Mouse (Mus musculus) heart, embryonic 12.5 days (tissue): ENCODE measurements around the gene Map4k3. TPM values are rescaled to one million over a fixed set of nuclear protein-coding genes. Genes with fewer than 3 reads are reported as not detected.

Source experiments
- ATAC-seq: fragments of 200-750 bp; cut with Nextera tagmentation; 2 replicates; pipeline ENCODE4 v1.8.0; 2017; ENCODE audit warnings: moderate TSS enrichment, moderate library complexity; ENCODE audit not compliant: insufficient number of reproducible peaks, low FRiP score
- H3K27ac ChIP-seq: fragments of 300-500 bp; sonication (generic); 2 replicates; pipeline ENCODE4 v1.5.1; 2016; ENCODE audit warnings: mild to moderate bottlenecking, moderate library complexity; ENCODE audit not compliant: poor library complexity, severe bottlenecking
- H3K27me3 ChIP-seq: fragments of 300-500 bp; sonication (generic); replicated peaks from 2 replicates; pipeline ENCODE4 v1.6.1; 2016; ENCODE audit warnings: mild to moderate bottlenecking, moderate library complexity
- H3K36me3 ChIP-seq: fragments of 300-500 bp; sonication (generic); 2 replicates; pipeline ENCODE4 v1.6.1; 2016; ENCODE audit warnings: mild to moderate bottlenecking, moderate library complexity
- H3K4me1 ChIP-seq: fragments of 300-500 bp; sonication (generic); replicated peaks from 2 replicates; pipeline ENCODE4 v1.6.1; 2016; ENCODE audit warnings: mild to moderate bottlenecking
- H3K4me2 ChIP-seq: fragments of 300-500 bp; sonication (generic); 2 replicates; pipeline ENCODE4 v1.6.1; 2016; ENCODE audit warnings: mild to moderate bottlenecking, moderate library complexity
- H3K4me3 ChIP-seq: fragments of 300-500 bp; sonication (generic); 2 replicates; pipeline ENCODE4 v1.5.1; 2016; ENCODE audit warnings: mild to moderate bottlenecking
- H3K9ac ChIP-seq: fragments of 300-500 bp; sonication (generic); 2 replicates; pipeline ENCODE4 v1.6.1; 2016; ENCODE audit warnings: mild to moderate bottlenecking, moderate library complexity
- H3K9me3 ChIP-seq: fragments of 300-500 bp; sonication (generic); replicated peaks from 2 replicates; pipeline ENCODE4 v1.6.1; 2016; ENCODE audit warnings: mild to moderate bottlenecking, moderate library complexity
- WGBS: fragments of 180-500 bp; shearing (Covaris S2); methylation state at CpG from one replicate; pipeline ENCODE4 v1.1.7; 2016; 5-methylcytosine and 5-hydroxymethylcytosine counted together
- polyA plus RNA-seq: library from polyadenylated mRNA; unstranded; fragments of >200 nt; fragmentation: Nextera tagmentation; extraction: Ambion mirVana; gene quantifications from 2 replicates; pipeline ENCODE4 v1.2.1, GENCODE M21; 2016

Map4k3 gene
- polyA plus RNA-seq, 1 experiment from 2014 or later, result 25.8 TPM

- peak overlapping the region; percentile 43; the same call in 1 of the 2 replicates for H3K27ac ChIP-seq
- no peak overlapping the region for H3K9ac ChIP-seq
- peaks cover 5% of the 10 kb centered on the region; the same call in 1 of the 2 replicates for H3K36me3 ChIP-seq
- peak overlapping the region; percentile 66 for H3K4me2 ChIP-seq
- peak; percentile 27; the same call in 1 of the 2 replicates for ATAC-seq
- peaks cover 3% of the 10 kb centered on the region; the same call in 1 of the 2 replicates for H3K9me3 ChIP-seq
- H3K4me3 ChIP-seq, result peak overlapping the region; percentile 89; the same call in 1 of the 2 replicates
- H3K4me1 ChIP-seq, result peaks cover 40% of the 10 kb centered on the region
- WGBS, result 14% methylated on average over 9 of the region's 9 CpGs
- H3K27me3 ChIP-seq, result no peaks in the 10 kb centered on the region
Measured at GRCm38 (mm10) chr17:80729080-80729749, 930 bp upstream of the Map4k3 start.

GRCm38 (mm10) chr17:80727341-80727951 is 839 bp downstream of the Map4k3 start:
- H3K27me3 ChIP-seq, result no peaks in the 10 kb centered on the region
- peak; percentile 54 for ATAC-seq
- peak overlapping the region; percentile 97 for H3K9ac ChIP-seq
- H3K4me3 ChIP-seq, result peak overlapping the region; percentile 89
- peak overlapping the region; percentile 66 for H3K4me2 ChIP-seq
- under 1% methylated on average over 53 of the region's 54 CpGs for WGBS
- peaks cover 52% of the 10 kb centered on the region for H3K4me1 ChIP-seq
- H3K27ac ChIP-seq, result peak overlapping the region; percentile 98
- H3K36me3 ChIP-seq, result peaks cover 5% of the 10 kb centered on the region; the same call in 1 of the 2 replicates
- peaks cover 3% of the 10 kb centered on the region; the same call in 1 of the 2 replicates for H3K9me3 ChIP-seq

- H3K27ac ChIP-seq, result peak overlapping the region; percentile 73
- 13% methylated on average over 8 of the region's 8 CpGs for WGBS
Measured at GRCm38 (mm10) chr17:80726821-80727220, 1.5 kb downstream of the Map4k3 start.

GRCm38 (mm10) chr17:80723092-80723491 is 5.2 kb downstream of the Map4k3 start:
- Histone ChIP-seq H3K27ac (no peak overlapping the region), H3K4me3 (no peak overlapping the region), H3K9ac (no peak overlapping the region), H3K9me3 (peaks cover 3% of the 10 kb centered on the region; the same call in 1 of the 2 replicates), H3K36me3 (peaks cover 5% of the 10 kb centered on the region; the same call in 1 of the 2 replicates), H3K27me3 (no peaks in the 10 kb centered on the region), H3K4me1 (peaks cover 71% of the 10 kb centered on the region), H3K4me2 (no peak overlapping the region)
- no peak for ATAC-seq
- WGBS, result 80% methylated on average over 6 of the region's 6 CpGs

More at GRCm38 (mm10) chr17:80726821-80727220, 1.5 kb downstream of the Map4k3 start:
- Histone ChIP-seq H3K9me3 (peaks cover 3% of the 10 kb centered on the region; the same call in 1 of the 2 replicates), H3K36me3 (peaks cover 5% of the 10 kb centered on the region; the same call in 1 of the 2 replicates), H3K27me3 (no peaks in the 10 kb centered on the region), H3K4me2 (peak overlapping the region; percentile 66), H3K4me3 (peak overlapping the region; percentile 89), H3K4me1 (peaks cover 54% of the 10 kb centered on the region), H3K9ac (peak overlapping the region; percentile 97)
- ATAC-seq, result no peak

GRCm38 (mm10) chr17:80721670-80722069 is 6.6 kb downstream of the Map4k3 start:
- Histone ChIP-seq H3K27ac (no peak overlapping the region), H3K4me2 (no peak overlapping the region)

GRCm38 (mm10) chr17:80719309-80719708 is 9.0 kb downstream of the Map4k3 start:
- WGBS, result 88% methylated on average over 5 of the region's 5 CpGs
- H3K27ac ChIP-seq, result no peak overlapping the region
- H3K4me2 ChIP-seq, result no peak overlapping the region
- H3K4me1 ChIP-seq, result peaks cover 48% of the 10 kb centered on the region
- H3K9me3 ChIP-seq, result no peaks in the 10 kb centered on the region
- no peaks in the 10 kb centered on the region for H3K27me3 ChIP-seq
- ATAC-seq, result no peak
- H3K36me3 ChIP-seq, result no peaks in the 10 kb centered on the region
- H3K9ac ChIP-seq, result no peak overlapping the region
- H3K4me3 ChIP-seq, result no peak overlapping the region

More at GRCm38 (mm10) chr17:80721670-80722069, 6.6 kb downstream of the Map4k3 start:
- Histone ChIP-seq H3K4me1 (peaks cover 68% of the 10 kb centered on the region), H3K36me3 (peaks cover 5% of the 10 kb centered on the region; the same call in 1 of the 2 replicates), H3K4me3 (no peak overlapping the region), H3K9ac (no peak overlapping the region), H3K9me3 (peaks cover 3% of the 10 kb centered on the region; the same call in 1 of the 2 replicates), H3K27me3 (no peaks in the 10 kb centered on the region)
- ATAC-seq, result no peak
- 41% methylated on average over 7 of the region's 7 CpGs for WGBS

GRCm38 (mm10) chr17:80718243-80718642 is 10.0 kb downstream of the Map4k3 start:
- H3K27me3 ChIP-seq, result no peaks in the 10 kb centered on the region
- H3K27ac ChIP-seq, result no peak overlapping the region
- no peak overlapping the region for H3K4me3 ChIP-seq
- peaks cover 40% of the 10 kb centered on the region for H3K4me1 ChIP-seq
- H3K9me3 ChIP-seq, result no peaks in the 10 kb centered on the region
- WGBS, result 54% methylated on average over 5 of the region's 5 CpGs
- ATAC-seq, result no peak
- no peaks in the 10 kb centered on the region for H3K36me3 ChIP-seq
- no peak overlapping the region for H3K9ac ChIP-seq
- no peak overlapping the region for H3K4me2 ChIP-seq

GRCm38 (mm10) chr17:80713588-80713987 is 14.7 kb downstream of the Map4k3 start:
- Histone ChIP-seq H3K9ac (no peak overlapping the region), H3K4me1 (peaks cover 30% of the 10 kb centered on the region), H3K27me3 (no peaks in the 10 kb centered on the region), H3K9me3 (no peaks in the 10 kb centered on the region), H3K27ac (no peak overlapping the region), H3K4me2 (no peak overlapping the region), H3K36me3 (no peaks in the 10 kb centered on the region), H3K4me3 (no peak overlapping the region)
- no peak for ATAC-seq
- WGBS, result 87% methylated on average over 5 of the region's 5 CpGs

GRCm38 (mm10) chr17:80709921-80710838 is 18.1 kb downstream of the Map4k3 start:
- H3K9me3 ChIP-seq, result no peaks in the 10 kb centered on the region
- ATAC-seq, result peak; percentile 56; the same call in 1 of the 2 replicates
- peak overlapping the region; percentile 64 for H3K4me2 ChIP-seq
- peak overlapping the region; percentile 24 for H3K4me3 ChIP-seq
- peak overlapping the region; percentile 73 for H3K27ac ChIP-seq
- H3K4me1 ChIP-seq, result peaks cover 57% of the 10 kb centered on the region
- WGBS, result 25% methylated on average over 24 of the region's 24 CpGs
- no peaks in the 10 kb centered on the region for H3K36me3 ChIP-seq
- peak overlapping the region; percentile 63 for H3K9ac ChIP-seq
- no peaks in the 10 kb centered on the region for H3K27me3 ChIP-seq

- peaks cover 59% of the 10 kb centered on the region for H3K4me1 ChIP-seq
Measured at GRCm38 (mm10) chr17:80708803-80709202, 19.5 kb downstream of the Map4k3 start.

More at GRCm38 (mm10) chr17:80708803-80709202, 19.5 kb downstream of the Map4k3 start:
- no peaks in the 10 kb centered on the region for H3K27me3 ChIP-seq
- H3K9me3 ChIP-seq, result no peaks in the 10 kb centered on the region
- peak overlapping the region; percentile 44 for H3K27ac ChIP-seq
- H3K4me2 ChIP-seq, result no peak overlapping the region
- ATAC-seq, result no peak
- H3K9ac ChIP-seq, result no peak overlapping the region
- WGBS, result 70% methylated on average over 6 of the region's 6 CpGs
- no peaks in the 10 kb centered on the region for H3K36me3 ChIP-seq
- no peak overlapping the region for H3K4me3 ChIP-seq
